Mouse (Mus musculus) kidney, postnatal 14 days (tissue): ENCODE results near the gene Pdgfb.
A peak's percentile ranks its signal among the peaks of the same experiment; 100 is the strongest.

Source experiments
- DNase-seq: peaks from one replicate; pipeline ENCODE4 v3.0.0; 2022; ENCODE audit warnings: mixed read lengths

Gene Pdgfb

GRCm38 (mm10) chr15:80034366-80034765 is 19.6 kb upstream of the Pdgfb start:
- no peak for DNase-seq

GRCm38 (mm10) chr15:80031133-80031532 is 16.4 kb upstream of the Pdgfb start:
- DNase-seq: no peak

GRCm38 (mm10) chr15:80030399-80030798 is 15.6 kb upstream of the Pdgfb start:
- DNase-seq: no peak

GRCm38 (mm10) chr15:80028862-80029261 is 14.1 kb upstream of the Pdgfb start:
- no peak for DNase-seq

- DNase-seq: peak; percentile 49
Observed at GRCm38 (mm10) chr15:80026689-80027353, 12.0 kb upstream of the Pdgfb start.

- DNase-seq: no peak
Observed at GRCm38 (mm10) chr15:80026061-80026460, 11.3 kb upstream of the Pdgfb start.

- DNase-seq: peak; percentile 42
Observed at GRCm38 (mm10) chr15:80025615-80026014, 10.8 kb upstream of the Pdgfb start.

- peak; percentile 22 for DNase-seq
Observed at GRCm38 (mm10) chr15:80024331-80025313, 9.8 kb upstream of the Pdgfb start.

- no peak for DNase-seq
Observed at GRCm38 (mm10) chr15:80020516-80020915, 5.7 kb upstream of the Pdgfb start.

GRCm38 (mm10) chr15:80019625-80020024 is 4.8 kb upstream of the Pdgfb start:
- DNase-seq: no peak

GRCm38 (mm10) chr15:80019220-80019619 is 4.4 kb upstream of the Pdgfb start:
- DNase-seq: no peak

- no peak for DNase-seq
Observed at GRCm38 (mm10) chr15:80016563-80017301, 2.0 kb upstream of the Pdgfb start.

GRCm38 (mm10) chr15:80015211-80015952 is 605 bp upstream of the Pdgfb start:
- DNase-seq: no peak

- DNase-seq: no peak
Observed at GRCm38 (mm10) chr15:80014031-80014320, 801 bp downstream of the Pdgfb start.

- DNase-seq: peak; percentile 87
Observed at GRCm38 (mm10) chr15:80013256-80014030, 1.3 kb downstream of the Pdgfb start.

- DNase-seq: peak; percentile 94
Observed at GRCm38 (mm10) chr15:80012527-80013201, 2.1 kb downstream of the Pdgfb start.

GRCm38 (mm10) chr15:80011778-80012526 is 2.8 kb downstream of the Pdgfb start:
- DNase-seq: peak; percentile 56

- no peak for DNase-seq
Observed at GRCm38 (mm10) chr15:80011194-80011593, 3.6 kb downstream of the Pdgfb start.

- no peak for DNase-seq
Observed at GRCm38 (mm10) chr15:80010182-80010558, 4.6 kb downstream of the Pdgfb start.

- peak; percentile 62 for DNase-seq
Observed at GRCm38 (mm10) chr15:80009421-80010181, 5.2 kb downstream of the Pdgfb start.
